Mouse (Mus musculus): ENCODE data around the gene Dgki.

The Dgki gene

GRCm38 (mm10) chr6:37291171-37291570 is 8.8 kb downstream of the Dgki start:
- no peak for DNase-seq

DNA sequence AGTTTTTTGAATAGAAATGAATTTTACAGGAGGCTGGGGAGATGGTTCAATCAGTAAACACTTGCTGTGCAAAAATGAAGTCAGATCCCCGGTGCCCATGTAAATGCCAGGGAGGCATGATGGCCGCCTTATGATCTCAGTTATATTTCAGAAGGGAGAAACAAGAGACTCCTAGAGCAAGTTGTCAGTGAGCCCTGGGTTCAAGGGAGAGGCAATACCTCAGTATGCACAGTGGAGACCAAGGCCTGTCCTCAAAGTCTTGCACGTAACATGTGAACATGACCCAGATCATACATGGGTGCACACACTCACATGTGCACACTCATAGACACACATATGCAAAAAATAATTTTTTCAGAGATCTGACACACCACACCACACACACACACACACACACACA is 9.3 kb downstream of the Dgki start:
- DNase-seq = no peak

DNA sequence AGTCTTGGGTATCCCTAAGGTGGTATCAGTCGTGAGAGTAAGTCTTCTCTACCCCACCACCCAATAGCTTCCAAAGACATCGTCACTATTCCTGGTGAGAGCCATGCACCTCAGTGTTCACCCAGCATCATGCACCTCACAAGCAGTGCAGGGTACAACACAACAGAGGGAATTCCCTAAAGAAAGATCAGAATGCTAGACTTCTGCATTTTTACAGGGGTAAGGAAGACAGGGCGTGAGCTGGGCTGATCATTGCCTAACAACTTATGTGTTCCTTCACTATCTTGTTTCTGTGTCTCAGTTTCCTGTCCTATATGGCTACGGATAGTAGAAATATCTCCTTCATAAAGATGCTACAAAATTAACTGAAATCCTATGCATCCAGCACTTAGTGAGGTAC is 13.8 kb downstream of the Dgki start:
- no peak for DNase-seq

DNA sequence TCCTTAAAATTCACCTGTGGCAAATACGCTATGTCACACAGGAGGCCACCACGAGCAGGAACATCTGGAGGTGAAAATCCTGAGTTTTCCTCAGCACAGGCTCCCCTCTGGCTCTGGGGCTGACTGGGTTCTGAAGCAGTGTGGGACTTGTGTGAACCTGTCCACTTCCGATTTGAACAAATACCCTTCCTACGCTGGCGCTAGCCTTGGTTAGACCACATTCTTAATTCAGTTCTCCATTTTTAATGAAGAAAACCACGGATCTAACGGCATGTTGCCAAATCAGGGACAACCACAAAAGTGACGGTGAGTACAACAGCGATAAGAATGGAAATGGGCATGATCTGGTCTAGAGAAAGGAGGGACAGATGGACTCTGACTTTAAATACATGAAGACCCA is 15.1 kb downstream of the Dgki start:
- DNase-seq = no peak

GRCm38 (mm10) chr6:37283336-37283735 is 16.6 kb downstream of the Dgki start:
- no peak for DNase-seq

DNA sequence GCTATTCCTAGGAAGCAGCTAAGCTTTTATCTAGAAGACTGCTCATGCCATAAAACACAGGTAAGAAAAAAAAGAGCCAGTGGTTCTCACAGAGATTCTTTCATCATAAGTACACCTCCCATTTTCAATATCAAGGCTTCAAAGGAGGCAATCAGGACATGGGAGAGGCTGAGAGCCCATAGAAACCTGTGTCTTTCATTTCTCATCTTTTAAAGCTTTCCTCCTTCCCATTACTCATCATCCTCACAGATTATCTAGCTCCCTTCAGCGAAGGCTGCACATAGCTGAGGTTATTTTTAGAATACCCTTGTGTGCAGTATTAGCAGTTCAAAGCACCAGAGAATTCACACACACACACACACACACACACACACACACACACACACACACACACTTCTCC is 17.3 kb downstream of the Dgki start:
- DNase-seq = no peak

DNA sequence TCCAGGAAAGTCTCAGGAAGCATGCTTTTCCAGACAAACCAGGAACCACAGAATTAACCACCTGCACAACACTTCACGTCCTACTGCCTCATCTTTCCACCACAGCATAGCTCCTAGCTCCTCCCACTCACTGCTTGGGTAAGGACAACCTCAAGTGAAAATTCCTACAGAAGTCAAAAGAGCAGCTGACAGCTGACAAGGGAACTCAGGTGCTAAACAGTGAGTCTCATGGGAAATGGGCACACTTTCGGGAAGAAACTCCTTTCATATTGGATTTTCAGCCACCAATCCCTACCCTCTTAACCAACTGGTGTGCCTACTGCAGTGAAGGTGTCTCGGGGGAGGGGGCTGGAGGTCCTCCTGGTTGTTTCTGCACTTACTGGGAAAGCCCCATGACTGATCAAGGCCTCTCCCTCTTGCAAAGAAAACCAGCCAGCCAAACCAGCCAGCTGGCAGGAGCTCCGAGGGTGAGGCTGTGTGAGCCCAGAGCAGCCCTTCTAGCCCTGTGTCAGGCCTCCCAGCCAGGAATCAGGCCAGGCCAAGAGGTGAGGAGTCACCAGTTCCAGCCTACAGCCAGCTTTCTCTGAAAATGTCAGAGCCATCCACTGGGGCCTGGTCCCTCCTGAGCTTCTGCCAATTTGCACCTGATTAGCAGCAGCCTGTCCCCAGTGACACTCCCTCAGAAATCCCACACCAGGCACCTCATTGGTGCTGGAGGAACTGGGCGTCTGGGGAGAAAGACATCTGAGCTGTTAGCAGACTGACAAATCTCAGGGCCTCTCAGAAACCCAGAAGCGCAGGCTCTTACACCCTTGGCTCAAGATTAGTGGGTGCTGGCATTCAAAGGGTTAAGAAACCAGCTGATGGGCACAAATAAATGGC is 22.9 kb downstream of the Dgki start:
- peak; percentile 16 for DNase-seq

DNA sequence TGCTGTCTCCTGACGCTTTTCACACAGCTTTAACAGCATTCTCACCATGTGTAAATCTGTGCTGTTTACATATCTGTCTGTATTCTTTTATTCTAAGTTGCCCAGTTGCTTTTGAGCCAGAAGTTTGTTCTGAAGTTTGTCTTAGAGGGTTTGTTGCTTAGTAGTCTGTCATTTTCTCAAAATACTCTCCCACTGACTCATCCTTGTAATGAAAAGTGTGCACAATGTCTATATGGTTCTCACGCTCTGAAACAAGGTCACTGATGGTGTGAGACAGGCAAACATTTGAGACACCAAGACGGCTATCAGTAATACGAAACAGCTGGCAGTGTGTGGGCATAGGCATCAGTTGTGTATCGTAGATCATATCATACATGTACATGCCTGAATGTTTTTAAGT is 23.8 kb downstream of the Dgki start:
- no peak for DNase-seq

DNA sequence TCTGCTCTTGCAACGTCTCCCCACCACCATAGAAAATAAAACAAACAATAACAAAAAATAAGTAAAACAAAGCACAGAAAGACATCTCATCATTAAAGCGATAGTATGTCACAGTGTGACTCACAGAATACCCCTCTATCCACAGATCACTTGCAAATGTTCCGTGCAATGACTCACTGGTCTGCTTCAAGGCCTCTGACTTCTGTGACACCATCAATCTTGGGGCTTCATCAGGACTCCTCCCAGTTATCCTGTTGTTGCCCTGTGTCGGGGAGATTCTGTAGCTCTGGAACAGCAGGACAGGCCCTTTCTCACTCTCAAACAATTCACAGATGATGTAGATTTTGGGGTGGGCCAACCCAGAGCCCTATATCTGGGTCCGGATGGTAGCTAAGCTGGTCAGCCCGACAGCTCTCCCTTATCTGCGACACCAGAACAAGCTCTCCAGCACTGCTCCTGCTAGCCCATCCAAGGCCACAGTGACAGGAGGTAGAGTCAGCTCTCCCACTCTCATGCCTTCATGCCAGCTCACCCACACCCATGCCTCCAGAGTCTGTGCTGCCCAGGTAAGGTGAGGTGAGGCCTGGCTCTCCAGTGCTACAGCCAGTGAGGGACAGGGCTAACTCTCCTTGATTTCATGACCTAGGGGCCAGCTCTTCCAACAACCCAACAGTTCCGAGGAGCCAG is 28.9 kb downstream of the Dgki start:
- no peak for DNase-seq

DNA sequence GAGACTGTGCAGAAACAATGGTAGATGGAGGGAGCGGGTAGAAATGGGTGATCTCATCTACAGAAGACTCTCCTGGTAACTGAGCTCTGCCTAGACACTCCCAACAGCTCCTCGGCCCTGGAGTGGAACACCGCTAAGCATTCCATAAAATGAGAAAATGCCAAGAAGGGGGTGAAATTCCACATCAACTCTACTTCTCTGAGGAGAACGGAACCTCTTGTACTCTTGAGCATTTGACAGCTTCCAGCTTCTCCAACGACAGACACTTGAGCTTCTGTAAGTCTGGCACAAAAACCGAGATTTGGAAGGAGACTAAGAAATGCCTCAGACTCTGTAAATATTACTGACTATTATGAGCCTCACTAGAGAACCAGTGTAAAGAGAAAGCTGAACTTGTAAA is 31.4 kb downstream of the Dgki start:
- DNase-seq = peak; percentile 51

DNA sequence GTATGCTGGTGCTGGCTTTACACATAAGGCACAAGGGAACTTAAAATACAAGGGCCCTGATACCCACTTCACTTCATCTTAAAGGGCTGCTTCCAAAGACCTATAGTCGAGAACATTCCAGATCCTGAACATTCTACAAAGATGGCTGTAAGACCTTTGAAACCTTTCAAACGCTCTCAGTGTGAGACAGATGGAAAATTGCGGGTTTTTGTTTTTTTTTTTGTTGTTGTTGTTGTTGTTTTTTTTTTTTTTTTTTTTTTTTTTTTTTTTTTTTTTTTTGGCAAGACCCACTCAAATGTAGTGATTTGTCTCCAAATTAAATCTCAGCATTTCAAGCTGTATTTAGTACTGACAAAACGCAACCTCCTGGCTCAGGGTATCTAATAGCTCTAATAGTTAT is 32.0 kb downstream of the Dgki start:
- DNase-seq = no peak

- no peak for DNase-seq
Measured at GRCm38 (mm10) chr6:37262486-37262885, 37.5 kb downstream of the Dgki start.

DNA sequence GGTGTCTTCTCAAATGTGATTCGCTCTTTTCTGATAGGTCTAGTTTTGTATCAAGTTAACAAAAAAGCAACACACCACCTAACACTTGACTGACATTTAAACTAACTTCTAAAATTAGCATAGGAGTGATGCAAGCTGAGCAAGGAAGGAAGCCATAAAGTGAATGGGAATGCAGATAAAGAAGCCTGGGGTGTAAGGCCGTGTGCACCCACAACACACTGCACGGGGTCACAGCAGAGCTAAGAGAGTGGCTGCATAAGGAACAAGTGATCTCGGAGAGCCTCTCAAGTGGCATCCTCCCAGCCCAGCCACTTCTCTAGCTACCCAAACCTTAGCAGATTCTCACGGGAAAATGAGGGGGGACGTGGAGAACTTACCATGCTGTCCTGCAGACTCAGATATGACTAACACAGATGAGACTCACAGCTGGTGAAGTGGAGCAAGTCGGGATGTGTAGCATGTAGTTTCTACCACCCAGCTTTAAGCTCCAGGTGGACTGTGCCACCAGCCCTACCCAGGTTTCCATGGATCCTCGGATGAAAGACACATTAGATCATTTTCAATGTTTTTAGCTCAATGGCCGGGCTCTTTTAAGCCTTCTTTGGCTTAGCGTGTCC is 38.6 kb downstream of the Dgki start:
- no peak for DNase-seq

DNA sequence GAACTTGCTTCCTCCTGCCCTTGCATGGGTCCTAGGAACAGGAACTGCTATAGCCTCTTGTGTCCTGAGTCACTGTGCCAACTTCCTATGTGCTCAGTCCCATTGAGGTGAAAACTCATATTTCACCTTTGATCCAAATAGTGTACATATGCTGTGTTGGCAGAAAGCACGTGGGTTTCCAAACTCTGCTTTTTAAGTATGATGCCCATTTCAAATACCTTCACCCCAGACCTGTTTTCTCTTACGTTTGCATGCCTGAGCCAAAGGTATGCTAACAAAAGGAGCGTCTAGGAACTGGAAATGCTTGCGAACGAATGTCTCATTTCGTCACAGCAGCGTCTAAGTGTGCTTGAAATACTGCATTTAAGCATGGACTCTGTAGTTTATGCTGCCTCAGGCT is 41.3 kb downstream of the Dgki start:
- DNase-seq = no peak

GRCm38 (mm10) chr6:37254144-37254543 is 45.8 kb downstream of the Dgki start:
- DNase-seq = peak; percentile 26

- no peak for DNase-seq
Measured at GRCm38 (mm10) chr6:37252536-37252935, 47.4 kb downstream of the Dgki start.

GRCm38 (mm10) chr6:37250671-37251070 is 49.3 kb downstream of the Dgki start:
- DNase-seq = no peak

- DNase-seq = no peak
Measured at GRCm38 (mm10) chr6:37245757-37246156, 54.2 kb downstream of the Dgki start.

DNA sequence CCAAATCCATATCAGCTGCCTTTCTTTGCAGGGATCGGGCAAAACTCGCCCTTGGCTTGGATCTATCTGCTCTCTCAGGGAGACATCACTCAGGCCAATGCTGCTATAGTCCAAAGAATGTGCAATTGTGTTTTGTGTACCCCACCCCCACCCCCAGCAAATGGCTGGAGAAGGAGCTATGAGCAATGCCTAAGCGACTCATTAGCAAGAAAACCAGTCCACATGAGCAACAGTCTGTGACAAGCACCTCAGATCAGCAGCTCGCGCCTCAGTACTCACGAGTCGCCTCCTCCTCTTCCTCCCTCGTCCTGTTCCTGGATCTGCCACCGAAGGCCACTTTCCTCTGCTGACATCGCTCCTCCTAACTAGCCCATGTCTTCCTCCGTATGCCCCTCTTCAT is 55.9 kb downstream of the Dgki start:
- DNase-seq = no peak

GRCm38 (mm10) chr6:37242769-37243121 is 57.2 kb downstream of the Dgki start:
- DNase-seq = no peak

- no peak for DNase-seq
Measured at GRCm38 (mm10) chr6:37242100-37242768, 57.8 kb downstream of the Dgki start.

DNA sequence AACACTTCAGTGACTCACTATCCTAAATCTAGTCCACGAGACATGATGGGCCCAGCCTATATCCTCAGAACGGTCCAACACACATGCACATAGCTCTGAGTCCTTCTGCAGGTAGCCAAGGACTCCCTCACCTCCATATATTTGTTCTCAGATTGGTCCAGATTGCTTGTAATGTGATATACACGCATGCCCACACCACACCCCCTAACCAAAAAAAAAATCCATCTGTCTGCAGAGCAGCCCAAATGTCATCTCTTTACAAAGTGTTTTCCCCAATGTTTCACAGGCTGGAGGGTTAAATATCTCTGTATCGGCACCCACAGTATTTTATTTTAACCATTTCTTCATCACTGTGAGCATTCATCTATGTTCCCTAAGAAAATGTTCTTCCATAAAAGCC is 58.5 kb downstream of the Dgki start:
- no peak for DNase-seq

DNA sequence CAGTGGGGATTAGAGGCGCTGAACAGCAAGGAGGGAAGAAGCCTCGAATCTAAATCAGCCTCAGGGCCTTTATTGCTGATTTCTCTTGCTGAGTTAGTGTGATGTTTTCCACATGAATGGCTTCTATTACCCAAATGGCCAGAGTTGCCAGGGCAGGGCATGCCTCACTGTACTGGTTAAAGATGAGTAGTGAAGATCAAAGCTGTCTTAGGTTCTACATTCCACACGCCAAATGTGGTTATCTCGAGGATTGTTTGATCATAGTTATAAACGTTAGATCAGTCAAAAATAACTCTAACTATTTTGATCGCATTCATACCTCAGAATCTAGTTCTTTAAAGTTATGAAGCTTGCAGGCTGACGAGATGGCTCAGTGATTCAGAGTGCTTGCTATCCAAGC is 59.8 kb downstream of the Dgki start:
- no peak for DNase-seq

- no peak for DNase-seq
Measured at GRCm38 (mm10) chr6:37236893-37237292, 63.1 kb downstream of the Dgki start.

All from lung, postnatal 10 days (tissue).